Mouse (Mus musculus): Measurements from ENCODE around the gene Rad23a. TPM values are rescaled to one million over a fixed set of nuclear protein-coding genes. Genes with fewer than 3 reads are reported as not detected.

The Rad23a gene
- polyA plus RNA-seq, 1 experiment from 2014 or later, result 86.5 TPM

DNA sequence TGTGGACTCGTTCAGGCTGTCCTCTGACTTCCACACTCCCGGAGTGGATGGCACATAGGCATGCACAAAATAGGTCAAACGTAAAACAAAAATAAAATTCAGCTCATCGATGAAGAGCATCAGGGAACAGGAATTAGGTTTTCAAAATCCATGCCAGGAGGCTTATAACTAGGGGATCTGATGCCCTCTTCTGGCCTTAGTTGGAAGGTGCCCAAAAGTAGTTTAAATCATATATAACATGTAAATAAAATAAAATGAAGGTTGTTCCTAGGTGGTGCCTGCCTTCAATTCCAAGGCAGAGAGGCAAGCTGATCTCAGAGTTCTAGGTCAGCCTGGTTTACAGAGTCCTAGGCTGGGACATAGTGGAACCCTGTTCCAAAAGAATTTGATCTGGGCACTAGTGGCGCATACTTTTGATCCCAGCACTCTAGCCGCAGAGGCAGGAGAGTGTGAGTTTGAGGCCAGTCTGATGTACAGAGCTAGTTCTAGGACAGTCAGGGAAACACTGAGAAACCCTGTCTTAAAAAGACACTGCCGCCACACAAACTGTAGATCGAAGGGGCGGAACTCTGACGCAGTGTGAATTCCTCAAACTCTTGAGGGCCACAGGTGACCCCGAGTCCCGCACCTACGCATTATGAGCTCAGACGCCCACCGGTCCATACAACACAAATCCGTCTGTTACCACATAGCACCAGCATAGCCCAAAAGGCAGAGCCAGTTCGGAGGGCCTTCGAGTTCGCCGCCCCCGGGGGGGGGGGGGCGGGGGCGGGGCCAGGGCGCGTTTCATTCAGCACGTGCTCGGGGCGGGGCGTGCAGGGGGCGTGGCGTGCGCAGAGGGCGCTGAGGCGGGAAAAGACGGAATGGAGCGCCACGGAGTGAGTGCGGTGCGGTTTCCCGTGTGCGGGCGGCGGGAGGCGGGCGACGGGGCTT lies 31.2 kb upstream of the Rad23a start, which contains the start of gene Syce2:
TSS of gene Syce2 (plus strand) at position 736 of the 933 bp plus-strand sequence.
- 14% methylated on average over 44 of the region's 46 CpGs for WGBS
- no peak within 1 kb of the TSS for H3K27ac ChIP-seq (ENCODE audit: low read length)
- no peaks in the 10 kb centered on the region for H3K27me3 ChIP-seq (replicated peaks; ENCODE audit: control insufficient read depth, insufficient read depth, low read length)
- ATAC-seq, result peak; percentile 79
- peak within 1 kb of the TSS; percentile 52 for H3K4me3 ChIP-seq (replicated peaks; ENCODE audit: low read length)
- peak within 1 kb of the TSS; percentile 61 for H3K9ac ChIP-seq (replicated peaks; ENCODE audit: low read depth, low read length)
- H3K4me2 ChIP-seq (ENCODE audit: low read length), result peak within 1 kb of the TSS; percentile 93
- peaks cover 14% of the 10 kb centered on the region for H3K4me1 ChIP-seq (replicated peaks; ENCODE audit: control insufficient read depth, insufficient read depth, low read length)
- no peaks in the 10 kb centered on the region for H3K9me3 ChIP-seq (ENCODE audit: control insufficient read depth, low read length)
- peaks cover 14% of the 10 kb centered on the region for H3K36me3 ChIP-seq (ENCODE audit: control insufficient read depth, insufficient read depth)

- Histone ChIP-seq H3K4me3 (replicated peaks; ENCODE audit: low read length) (peak within 1 kb of the TSS; percentile 69), H3K4me2 (ENCODE audit: low read length) (peak within 1 kb of the TSS; percentile 92), H3K27me3 (replicated peaks; ENCODE audit: control insufficient read depth, insufficient read depth, low read length) (no peaks in the 10 kb centered on the region), H3K36me3 (ENCODE audit: control insufficient read depth, insufficient read depth) (peaks cover 9% of the 10 kb centered on the region), H3K9me3 (ENCODE audit: control insufficient read depth, low read length) (no peaks in the 10 kb centered on the region), H3K27ac (ENCODE audit: low read length) (peak within 1 kb of the TSS; percentile 59), H3K9ac (replicated peaks; ENCODE audit: low read depth, low read length) (peak within 1 kb of the TSS; percentile 87), H3K4me1 (replicated peaks; ENCODE audit: control insufficient read depth, insufficient read depth, low read length) (peaks cover 14% of the 10 kb centered on the region)
- peak; percentile 96 for ATAC-seq
- WGBS, result under 1% methylated on average over 39 of the region's 39 CpGs
Measured at GRCm38 (mm10) chr8:84856864-84857441, 16.5 kb upstream of the Rad23a start, which contains the start of gene Farsa. Gene Farsa (plus strand): TSS chr8:84856989.

- ATAC-seq, result peak; percentile 26
- Histone ChIP-seq H3K27ac (ENCODE audit: low read length) (no peak overlapping the region), H3K36me3 (ENCODE audit: control insufficient read depth, insufficient read depth) (peaks cover 8% of the 10 kb centered on the region), H3K4me3 (replicated peaks; ENCODE audit: low read length) (peak overlapping the region; percentile 69; the same call in 1 of the 2 replicates), H3K9ac (replicated peaks; ENCODE audit: low read depth, low read length) (no peak overlapping the region; the same call in 1 of the 2 replicates), H3K9me3 (ENCODE audit: control insufficient read depth, low read length) (no peaks in the 10 kb centered on the region), H3K27me3 (replicated peaks; ENCODE audit: control insufficient read depth, insufficient read depth, low read length) (no peaks in the 10 kb centered on the region), H3K4me1 (replicated peaks; ENCODE audit: control insufficient read depth, insufficient read depth, low read length) (peaks cover 14% of the 10 kb centered on the region), H3K4me2 (ENCODE audit: low read length) (no peak overlapping the region)
- WGBS, result 93% methylated on average over 3 of the region's 3 CpGs
Measured at GRCm38 (mm10) chr8:84856434-84856833, 16.0 kb upstream of the Rad23a start.

- ATAC-seq, result no peak
- Histone ChIP-seq H3K9me3 (ENCODE audit: control insufficient read depth, low read length) (no peaks in the 10 kb centered on the region), H3K4me3 (replicated peaks; ENCODE audit: low read length) (peak overlapping the region; percentile 63), H3K4me2 (ENCODE audit: low read length) (peak overlapping the region; percentile 89), H3K27ac (ENCODE audit: low read length) (peak overlapping the region; percentile 85), H3K9ac (replicated peaks; ENCODE audit: low read depth, low read length) (peak overlapping the region; percentile 82), H3K4me1 (replicated peaks; ENCODE audit: control insufficient read depth, insufficient read depth, low read length) (peaks cover 29% of the 10 kb centered on the region), H3K27me3 (replicated peaks; ENCODE audit: control insufficient read depth, insufficient read depth, low read length) (no peaks in the 10 kb centered on the region), H3K36me3 (ENCODE audit: control insufficient read depth, insufficient read depth) (peaks cover 19% of the 10 kb centered on the region)
- 50% methylated on average over 6 of the region's 6 CpGs for WGBS
Measured at GRCm38 (mm10) chr8:84847684-84848435, 7.4 kb upstream of the Rad23a start.

DNA sequence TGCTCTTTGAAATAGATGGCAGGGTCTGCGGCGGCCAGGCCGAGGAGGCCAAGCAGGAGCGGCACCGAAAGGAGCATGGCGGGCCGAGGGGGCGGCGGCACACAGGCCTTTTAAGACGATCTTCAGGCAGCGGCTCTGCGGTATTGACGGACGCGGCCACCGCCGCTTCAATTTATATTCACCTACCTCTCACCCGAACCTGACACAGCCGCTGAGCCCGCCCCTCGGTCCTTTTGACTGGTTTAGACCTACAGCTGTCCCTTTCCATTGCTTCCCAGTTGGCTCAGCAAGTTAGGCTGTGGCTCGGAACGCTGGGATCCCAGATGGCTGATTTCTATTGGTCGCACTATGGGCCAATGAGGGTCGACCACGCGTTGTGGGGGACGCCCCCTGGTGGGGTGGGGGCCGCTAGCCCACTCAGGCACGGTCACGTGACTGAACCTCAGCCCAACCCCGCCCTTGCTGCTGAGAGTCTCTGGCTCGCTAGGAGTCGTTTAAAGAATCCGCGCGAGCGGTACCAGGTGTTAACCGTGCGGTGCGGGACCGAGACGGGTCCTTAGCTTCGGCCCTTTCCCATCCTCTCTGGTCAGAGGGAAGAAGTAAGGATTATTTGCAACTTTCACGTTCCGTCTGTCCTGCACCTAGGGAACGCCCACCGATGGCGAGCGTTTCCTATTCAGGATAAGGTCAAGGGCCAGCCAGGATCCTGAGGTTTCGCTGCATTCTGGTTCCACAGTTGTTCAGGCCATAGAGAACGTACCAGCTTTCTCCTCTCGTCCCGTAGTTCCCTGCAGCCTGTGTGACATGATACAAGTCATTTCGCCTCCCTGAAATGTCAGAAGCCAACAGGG lies 6.5 kb upstream of the Rad23a start, which contains the start of gene Calr:
TSS of gene Calr (minus strand) at position 213 of the 851 bp plus-strand sequence.
- Histone ChIP-seq H3K4me1 (replicated peaks; ENCODE audit: control insufficient read depth, insufficient read depth, low read length) (peaks cover 34% of the 10 kb centered on the region), H3K9ac (replicated peaks; ENCODE audit: low read depth, low read length) (peak within 1 kb of the TSS; percentile 93), H3K36me3 (ENCODE audit: control insufficient read depth, insufficient read depth) (peaks cover 25% of the 10 kb centered on the region), H3K27ac (ENCODE audit: low read length) (peak within 1 kb of the TSS; percentile 85), H3K4me2 (ENCODE audit: low read length) (peak within 1 kb of the TSS; percentile 94), H3K27me3 (replicated peaks; ENCODE audit: control insufficient read depth, insufficient read depth, low read length) (no peaks in the 10 kb centered on the region), H3K4me3 (replicated peaks; ENCODE audit: low read length) (peak within 1 kb of the TSS; percentile 99), H3K9me3 (ENCODE audit: control insufficient read depth, low read length) (no peaks in the 10 kb centered on the region)
- ATAC-seq, result peak; percentile 99
- WGBS, result under 1% methylated on average over 55 of the region's 55 CpGs

DNA sequence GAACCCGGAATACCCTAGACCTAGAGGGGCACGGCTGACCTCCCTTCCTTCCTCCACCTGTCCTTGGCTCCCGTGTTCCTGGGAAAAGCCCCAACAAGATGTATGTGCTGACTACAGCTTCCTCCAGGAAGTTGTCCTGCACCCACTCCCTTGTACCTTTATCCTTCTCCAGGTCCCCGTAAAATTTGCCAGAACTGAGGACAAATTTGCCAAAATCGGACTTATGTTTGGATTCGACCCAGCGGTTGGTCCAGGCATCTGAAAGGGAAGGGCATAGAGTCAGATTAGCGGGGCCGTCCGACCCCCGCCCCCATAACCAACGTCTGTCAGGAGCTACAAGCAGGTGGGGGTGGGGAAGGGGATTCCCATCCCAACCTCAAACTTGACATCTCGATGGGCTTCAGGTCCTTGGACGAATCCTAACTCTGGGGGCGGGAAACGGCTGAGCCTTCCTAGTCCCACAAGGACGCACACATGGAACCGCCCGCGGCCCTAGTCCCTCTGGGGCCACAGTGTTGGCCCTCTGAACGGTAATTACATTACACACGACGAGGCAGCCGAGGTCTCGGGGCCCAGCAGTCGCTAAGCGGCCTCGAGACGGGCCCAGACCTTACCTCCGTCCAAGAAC lies 5.7 kb upstream of the Rad23a start:
- peak; percentile 22 for ATAC-seq
- Histone ChIP-seq H3K4me3 (replicated peaks; ENCODE audit: low read length) (peak overlapping the region; percentile 99), H3K4me1 (replicated peaks; ENCODE audit: control insufficient read depth, insufficient read depth, low read length) (peaks cover 34% of the 10 kb centered on the region), H3K9me3 (ENCODE audit: control insufficient read depth, low read length) (no peaks in the 10 kb centered on the region), H3K27ac (ENCODE audit: low read length) (peak overlapping the region; percentile 78), H3K36me3 (ENCODE audit: control insufficient read depth, insufficient read depth) (peaks cover 30% of the 10 kb centered on the region), H3K27me3 (replicated peaks; ENCODE audit: control insufficient read depth, insufficient read depth, low read length) (no peaks in the 10 kb centered on the region), H3K9ac (replicated peaks; ENCODE audit: low read depth, low read length) (peak overlapping the region; percentile 93), H3K4me2 (ENCODE audit: low read length) (peak overlapping the region; percentile 94)
- under 1% methylated on average over 30 of the region's 30 CpGs for WGBS

- H3K9ac ChIP-seq (replicated peaks; ENCODE audit: low read depth, low read length), result peak overlapping the region; percentile 93
Measured at GRCm38 (mm10) chr8:84845355-84846093, 5.1 kb upstream of the Rad23a start.

More at GRCm38 (mm10) chr8:84845355-84846093, 5.1 kb upstream of the Rad23a start:
- H3K36me3 ChIP-seq (ENCODE audit: control insufficient read depth, insufficient read depth), result peaks cover 32% of the 10 kb centered on the region
- H3K27ac ChIP-seq (ENCODE audit: low read length), result peak overlapping the region; percentile 78; the same call in 1 of the 2 replicates
- H3K4me1 ChIP-seq (replicated peaks; ENCODE audit: control insufficient read depth, insufficient read depth, low read length), result peaks cover 34% of the 10 kb centered on the region
- no peaks in the 10 kb centered on the region for H3K27me3 ChIP-seq (replicated peaks; ENCODE audit: control insufficient read depth, insufficient read depth, low read length)
- 12% methylated on average over 12 of the region's 12 CpGs for WGBS
- H3K4me2 ChIP-seq (ENCODE audit: low read length), result peak overlapping the region; percentile 94
- ATAC-seq, result no peak
- H3K4me3 ChIP-seq (replicated peaks; ENCODE audit: low read length), result peak overlapping the region; percentile 99
- no peaks in the 10 kb centered on the region for H3K9me3 ChIP-seq (ENCODE audit: control insufficient read depth, low read length)

All from forebrain, embryonic 16.5 days (tissue).